Mouse (Mus musculus) brain, embryonic 14.5 days (tissue): ENCODE data around the gene Mpp3.

Source experiments
- CTCF ChIP-seq: fragments of 200-500 bp; IDR thresholded peaks from 2 replicates; pipeline ENCODE4 v1.5.1; 2012; ENCODE audit warnings: inconsistent platforms, mild to moderate bottlenecking, moderate library complexity, borderline replicate concordance; ENCODE audit not compliant: insufficient read depth, insufficient read length; ENCODE audit errors: extremely low read depth
- POLR2A ChIP-seq: fragments of 200-500 bp; IDR thresholded peaks from 2 replicates; pipeline ENCODE4 v1.6.1; 2012; ENCODE audit warnings: mild to moderate bottlenecking, inconsistent platforms, borderline replicate concordance; ENCODE audit not compliant: poor library complexity, insufficient read depth, insufficient read length, severe bottlenecking; ENCODE audit errors: extremely low read depth

- TF ChIP-seq CTCF: 0 out of 2 replicates have a peak, but pooled peaks have one; percentile 8
- no peak; the same call in 1 of the 2 replicates for TF ChIP-seq POLR2A
Measured at GRCm38 (mm10) chr11:102027361-102028017, 772 bp downstream of the Mpp3 start.
